Mouse (Mus musculus) G1E-ER4 (cell line): ENCODE measurements around the gene Rps6. TPM values are rescaled to one million over a fixed set of nuclear protein-coding genes. Genes with fewer than 3 reads are reported as not detected.

Source experiments
- GATA1 ChIP-seq: IDR thresholded peaks from one replicate; pipeline ENCODE4 v1.8.0; 2012; ENCODE audit warnings: low read length, inconsistent platforms
- polyA plus RNA-seq: library from polyadenylated mRNA; stranded (reverse); fragments of >175 nt; gene quantifications from 2 replicates; pipeline ENCODE4 v1.2.3, GENCODE M21; 2012

Gene Rps6
- polyA plus RNA-seq, 1 experiment: 257 TPM

- TF ChIP-seq GATA1: no peak
These were observed 14.8 kb upstream of the Rps6 start for GRCm38 (mm10) chr4:86871988-86872387.

GRCm38 (mm10) chr4:86864087-86864486, 6.9 kb upstream of the Rps6 start:
- TF ChIP-seq GATA1: no peak

- TF ChIP-seq GATA1: no peak
These were observed 843 bp upstream of the Rps6 start for GRCm38 (mm10) chr4:86858070-86858440.

- no peak for TF ChIP-seq GATA1
These were observed 704 bp downstream of the Rps6 start for GRCm38 (mm10) chr4:86856304-86857112.

- TF ChIP-seq GATA1: no peak
These were observed 4.2 kb downstream of the Rps6 start for GRCm38 (mm10) chr4:86852813-86853590.

GRCm38 (mm10) chr4:86852018-86852417, 5.2 kb downstream of the Rps6 start:
- TF ChIP-seq GATA1: no peak

- no peak for TF ChIP-seq GATA1
These were observed 5.9 kb downstream of the Rps6 start for GRCm38 (mm10) chr4:86851331-86851730.

- TF ChIP-seq GATA1: no peak
These were observed 10.0 kb downstream of the Rps6 start for GRCm38 (mm10) chr4:86847246-86847645.

GRCm38 (mm10) chr4:86845384-86845783, 11.8 kb downstream of the Rps6 start:
- TF ChIP-seq GATA1: no peak

- no peak for TF ChIP-seq GATA1
These were observed 25.3 kb downstream of the Rps6 start for GRCm38 (mm10) chr4:86831896-86832295.

- TF ChIP-seq GATA1: no peak
These were observed 32.1 kb downstream of the Rps6 start for GRCm38 (mm10) chr4:86825143-86825542.

GRCm38 (mm10) chr4:86823169-86823568, 34.0 kb downstream of the Rps6 start:
- TF ChIP-seq GATA1: no peak

GRCm38 (mm10) chr4:86814850-86815249, 42.4 kb downstream of the Rps6 start:
- TF ChIP-seq GATA1: no peak

GRCm38 (mm10) chr4:86810604-86811003, 46.6 kb downstream of the Rps6 start:
- no peak for TF ChIP-seq GATA1

Other genes with a start within 250 kb of the Rps6 start
- 37.3 and 42.2 TPM in 2 replicates for gene Haus6, start 245.4 kb downstream of the Rps6 start, polyA plus RNA-seq
- gene Plin2, start 187.4 kb downstream of the Rps6 start, polyA plus RNA-seq: 9.7 and 24.7 TPM in 2 replicates
- 5.7 and 8.5 TPM in 2 replicates for gene Dennd4c, start 108.9 kb downstream of the Rps6 start, polyA plus RNA-seq
- not detected in 2 replicates for gene Acer2, start 17.0 kb upstream of the Rps6 start, polyA plus RNA-seq